Mouse (Mus musculus) B cell, adult 2 months (primary cell): ENCODE measurements at regions not wholly inside any gene's neighbourhood (a gene's known extent, or its start where the extent isn't known, plus 50 kb on each side); places are given as distances from the start of the nearest gene placed in this dataset.
A peak's percentile ranks its signal among the peaks of the same experiment; 100 is the strongest.

ENCODE experiments used
- DNase-seq, 2 experiments: peaks; one replicate each; pipeline ENCODE4 v3.0.0; 2022

DNA sequence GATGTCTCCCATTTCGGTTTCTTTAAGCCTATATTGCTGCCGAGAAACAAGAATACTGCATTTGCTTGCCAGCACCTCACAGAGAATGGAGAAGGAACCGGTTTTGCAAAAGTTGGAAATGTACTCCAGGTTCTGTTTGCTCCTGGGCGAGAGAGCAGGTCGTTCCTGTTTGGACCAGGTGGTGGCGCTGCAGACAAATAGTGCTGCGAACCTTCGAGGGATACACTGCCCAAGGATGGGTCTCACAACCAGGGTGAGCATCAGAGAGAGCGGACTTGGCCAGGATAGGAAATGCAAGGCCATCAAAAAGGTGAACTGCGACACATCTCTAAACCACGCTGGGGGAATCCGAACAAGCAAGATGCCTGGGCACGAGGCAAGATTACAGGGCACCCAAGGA, 54.0 kb upstream of the Ets2 start:
- peak; percentile 72 for DNase-seq

DNA sequence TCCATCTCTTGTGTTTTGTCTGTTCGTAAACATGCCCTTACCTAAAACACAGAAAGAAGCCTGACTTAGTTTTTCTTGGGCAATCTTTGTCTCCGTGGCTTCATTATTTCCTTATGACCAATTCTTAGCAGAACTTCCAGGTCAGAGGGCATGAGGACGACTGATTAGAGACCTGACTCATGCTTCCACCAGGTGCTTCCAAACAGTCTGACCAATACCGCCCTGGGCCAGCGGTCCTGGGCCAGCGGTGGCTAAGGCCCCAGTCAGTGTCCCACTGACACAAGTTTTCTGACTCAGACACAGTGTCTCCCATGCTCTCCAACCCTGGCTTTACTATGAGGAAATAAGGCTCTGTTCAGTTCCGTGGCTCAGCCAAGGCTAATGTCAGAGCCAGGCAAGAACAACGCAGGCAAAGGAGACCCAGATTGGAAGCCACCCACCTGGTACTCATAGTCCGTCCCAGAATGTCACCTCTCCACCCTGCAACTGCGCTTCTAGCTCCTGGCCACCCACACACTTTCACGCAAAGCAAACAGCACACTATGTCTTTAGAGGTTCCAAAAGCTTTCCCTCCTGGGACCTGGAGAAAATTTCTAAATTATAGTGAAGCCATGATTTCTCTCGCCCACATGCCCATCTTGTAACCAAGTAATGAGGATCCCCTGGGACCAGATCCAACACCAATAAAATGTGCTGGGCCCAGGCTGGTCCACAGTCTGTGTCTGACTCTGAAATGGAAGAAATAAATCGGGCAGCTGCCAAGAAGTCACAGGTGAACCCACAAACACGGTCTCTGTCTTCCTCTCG, 56.6 kb upstream of the Erg start:
- DNase-seq = no peak

DNA sequence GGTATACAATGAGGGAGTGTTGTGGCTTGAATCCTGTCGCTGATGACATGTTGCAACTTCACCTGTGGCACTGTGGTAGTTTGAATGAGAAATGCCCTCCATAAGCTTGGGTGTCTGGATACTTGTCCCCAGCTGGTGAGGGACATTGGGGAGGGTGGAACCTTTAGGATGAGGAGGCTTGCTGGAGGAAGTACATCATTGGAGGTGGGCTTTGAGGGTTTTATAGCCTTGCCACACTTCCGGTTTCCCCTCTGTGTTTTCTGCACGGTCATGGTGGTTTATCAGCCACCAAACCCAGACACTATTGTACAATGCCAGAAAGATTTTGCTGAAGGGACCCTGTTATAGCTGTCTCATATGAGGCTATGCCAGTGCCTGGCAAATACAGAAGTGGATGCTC, 54.3 kb upstream of the Erg start:
- no peak for DNase-seq

DNA sequence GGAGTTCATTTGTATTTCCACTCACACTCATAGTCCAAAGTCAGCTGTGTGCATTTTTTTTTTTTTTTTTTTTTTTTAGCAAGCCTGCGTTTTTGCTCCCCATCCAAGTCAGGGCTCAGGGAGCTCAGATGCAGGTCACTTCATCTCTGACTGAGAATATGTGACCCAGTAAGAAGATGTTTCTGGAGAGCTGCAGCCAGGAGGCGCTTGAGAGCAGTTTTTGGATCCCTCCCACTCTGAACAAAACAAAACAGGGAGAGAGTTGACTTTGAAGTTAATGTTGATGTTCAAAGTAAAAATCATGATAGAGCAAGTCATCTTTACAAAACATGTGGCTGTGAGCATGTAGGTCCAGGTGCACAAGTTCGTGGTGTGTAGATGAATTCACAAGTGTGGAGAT, 53.3 kb upstream of the Erg start:
- no peak for DNase-seq

DNA sequence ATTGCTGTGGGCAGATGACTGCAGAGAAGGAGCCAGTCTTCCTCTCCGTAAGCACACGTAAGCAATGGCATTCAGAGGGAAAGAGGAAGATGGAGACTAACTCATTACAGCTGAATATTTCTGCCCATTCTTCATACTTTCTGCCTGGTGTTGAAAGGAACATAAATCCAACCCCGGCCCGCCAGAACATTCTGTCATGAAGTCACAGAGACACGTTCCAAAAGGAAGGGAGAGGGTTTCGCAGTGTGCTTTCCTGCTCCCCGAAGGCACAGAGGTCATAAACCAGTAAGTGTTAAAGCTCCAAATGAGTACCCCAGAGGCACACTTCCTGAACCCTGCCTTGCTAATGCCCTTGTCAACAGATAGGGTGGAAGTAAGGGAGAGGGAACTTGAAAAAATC, 51.5 kb upstream of the Erg start:
- no peak for DNase-seq

DNA sequence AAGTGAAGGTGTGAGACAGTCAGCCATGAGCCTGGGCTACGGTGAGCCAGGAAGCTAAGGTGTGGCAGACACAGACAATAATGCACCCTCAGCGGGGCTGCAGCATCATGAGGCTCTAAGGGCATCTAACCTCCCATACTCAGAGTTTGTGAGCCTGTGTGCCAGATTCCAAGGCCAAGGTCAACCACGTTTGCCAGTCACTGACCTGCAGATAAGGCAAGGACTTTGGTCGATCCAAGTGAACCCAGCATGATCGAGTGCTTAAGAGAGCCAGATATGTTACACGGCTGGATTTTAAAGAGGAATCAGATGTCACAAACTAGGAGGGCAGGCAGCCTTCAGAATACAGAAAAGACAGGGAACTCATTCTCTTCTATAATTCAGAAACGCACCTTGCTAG, 50.2 kb upstream of the Erg start:
- no peak for DNase-seq
